Mouse (Mus musculus) embryonic fibroblast, embryonic 13.5 days (primary cell): ENCODE measurements around the gene Cdc14b. TPM values are rescaled to one million over a fixed set of nuclear protein-coding genes. Genes with fewer than 3 reads are reported as not detected.
A peak's percentile ranks its signal among the peaks of the same experiment; 100 is the strongest.

Source experiments
- H3K27ac ChIP-seq: 2 replicates; pipeline ENCODE4 v1.5.1; 2012; ENCODE audit warnings: low read length, control low read depth, inconsistent platforms; ENCODE audit not compliant: insufficient read depth
- H3K4me1 ChIP-seq: 2 replicates; pipeline ENCODE4 v1.6.1; 2011; ENCODE audit warnings: low read length; ENCODE audit not compliant: control insufficient read depth, insufficient read depth
- H3K4me3 ChIP-seq: 2 replicates; pipeline ENCODE4 v1.5.1; 2011; ENCODE audit warnings: mild to moderate bottlenecking, control low read depth, low read length; ENCODE audit not compliant: insufficient read depth
- CTCF ChIP-seq: IDR thresholded peaks from 2 replicates; pipeline ENCODE4 v1.5.1; 2011; ENCODE audit warnings: mild to moderate bottlenecking, control low read depth, low read length, moderate library complexity, borderline replicate concordance; ENCODE audit not compliant: insufficient read depth
- POLR2A ChIP-seq: IDR thresholded peaks from 2 replicates; pipeline ENCODE4 v1.6.1; 2011; ENCODE audit warnings: low read depth, mild to moderate bottlenecking, control low read depth, low read length, moderate library complexity
- polyA plus RNA-seq: library from polyadenylated mRNA; stranded (reverse); fragments of >200 nt; gene quantifications from 2 replicates; pipeline ENCODE4 v1.2.4, GENCODE M21; 2011; ENCODE audit warnings: low read depth; ENCODE audit not compliant: missing spikeins, insufficient read length

Gene Cdc14b
- polyA plus RNA-seq, 1 experiment = 18.5 TPM

DNA sequence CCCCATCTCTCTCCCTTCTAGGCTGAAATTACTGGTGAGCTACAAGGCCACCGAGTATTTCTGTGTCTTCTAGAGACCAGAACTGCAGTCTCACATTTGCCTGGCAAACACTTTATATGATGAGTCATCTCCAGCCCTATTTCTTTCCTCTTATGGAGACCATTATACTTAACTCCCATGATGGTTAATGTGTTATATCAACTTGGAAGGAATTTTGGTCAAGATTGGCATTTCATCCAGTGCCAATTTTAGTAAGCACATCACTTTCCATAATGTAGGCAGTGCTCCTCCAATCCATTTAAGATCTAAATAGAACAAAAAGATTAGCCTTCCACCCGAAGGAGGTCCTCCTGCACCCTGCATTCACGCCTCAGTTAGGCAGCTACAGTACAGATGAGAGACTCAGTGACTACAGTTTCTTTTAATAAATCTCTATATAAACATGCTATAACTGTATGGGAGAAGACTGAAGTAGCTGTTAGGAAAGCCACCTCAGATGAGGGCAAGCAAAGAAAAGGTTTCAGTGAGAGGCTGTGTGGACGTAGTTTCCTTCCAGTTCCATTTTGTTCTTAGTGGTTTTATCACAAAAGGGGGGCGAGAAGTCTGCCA is 63.0 kb downstream of the Cdc14b start:
- TF ChIP-seq CTCF = no peak
- TF ChIP-seq POLR2A = no peak
- Histone ChIP-seq H3K4me3 (no peak overlapping the region), H3K4me1 (no peaks in the 10 kb centered on the region)

DNA sequence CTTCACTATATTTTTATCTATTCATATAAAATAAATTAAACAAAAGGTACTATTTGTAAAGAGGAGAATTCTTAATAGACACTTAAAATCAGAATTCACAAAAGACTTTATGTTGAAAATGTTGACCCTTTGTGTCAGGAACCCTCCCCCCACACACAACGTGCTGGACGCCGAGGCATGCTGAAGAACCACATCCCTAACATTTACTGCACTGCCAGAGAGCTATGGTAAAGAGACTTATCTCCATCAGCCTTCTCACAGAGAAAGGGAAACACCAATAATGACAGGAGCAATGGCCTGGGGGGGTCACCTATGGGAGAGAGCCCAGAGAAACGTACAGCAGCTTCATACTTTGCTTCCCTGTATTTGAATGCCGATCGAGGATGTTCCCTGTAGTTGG is 66.9 kb downstream of the Cdc14b start:
- H3K27ac ChIP-seq = no peak overlapping the region
- H3K4me3 ChIP-seq = no peak overlapping the region
- no peak for TF ChIP-seq CTCF
- no peaks in the 10 kb centered on the region for H3K4me1 ChIP-seq

More for the DNA sequence above, 63.0 kb downstream of the Cdc14b start:
- no peak overlapping the region for H3K27ac ChIP-seq

GRCm38 (mm10) chr13:64205186-64205585 is 69.9 kb downstream of the Cdc14b start:
- peak; percentile 43; the same call in 1 of the 2 replicates for TF ChIP-seq CTCF
- no peak for TF ChIP-seq POLR2A
- no peaks in the 10 kb centered on the region for H3K4me1 ChIP-seq
- no peak overlapping the region for H3K27ac ChIP-seq
- H3K4me3 ChIP-seq = no peak overlapping the region

- Histone ChIP-seq H3K4me1 (no peaks in the 10 kb centered on the region), H3K4me3 (no peak overlapping the region), H3K27ac (no peak overlapping the region)
- TF ChIP-seq CTCF (no peak; the same call in 1 of the 2 replicates), POLR2A (no peak)
Observed at GRCm38 (mm10) chr13:64204726-64205125, 70.4 kb downstream of the Cdc14b start.

GRCm38 (mm10) chr13:64200911-64201310 is 74.2 kb downstream of the Cdc14b start:
- TF ChIP-seq POLR2A (no peak), CTCF (no peak)
- Histone ChIP-seq H3K4me1 (no peaks in the 10 kb centered on the region), H3K4me3 (no peak overlapping the region), H3K27ac (no peak overlapping the region)

DNA sequence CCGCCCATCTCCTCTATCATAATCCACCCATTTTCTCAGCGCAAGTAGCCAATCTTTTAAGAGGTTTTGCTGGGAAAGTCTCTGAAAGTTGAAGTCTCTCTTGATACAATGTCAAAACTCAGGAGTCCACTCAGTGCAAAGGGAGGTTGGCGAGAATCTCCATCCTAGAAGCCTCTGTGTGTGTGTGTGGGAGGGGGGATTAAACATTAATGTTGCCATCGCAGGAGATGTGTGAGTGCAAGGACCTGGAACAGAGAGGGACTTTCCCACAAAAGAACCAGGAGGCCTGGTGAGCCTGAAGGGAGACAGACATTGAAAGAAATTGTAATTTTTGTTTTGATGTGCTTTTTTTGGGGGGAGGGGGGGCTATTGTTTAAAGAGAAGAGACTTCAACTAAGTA is 76.8 kb downstream of the Cdc14b start:
- no peaks in the 10 kb centered on the region for H3K4me1 ChIP-seq
- no peak overlapping the region for H3K4me3 ChIP-seq
- H3K27ac ChIP-seq = no peak overlapping the region
- TF ChIP-seq CTCF (no peak), POLR2A (no peak)

- no peaks in the 10 kb centered on the region for H3K4me1 ChIP-seq
- no peak overlapping the region for H3K27ac ChIP-seq
- no peak overlapping the region for H3K4me3 ChIP-seq
- TF ChIP-seq POLR2A (no peak), CTCF (no peak)
Observed at GRCm38 (mm10) chr13:64197899-64198298, 77.2 kb downstream of the Cdc14b start.

- TF ChIP-seq POLR2A (no peak), CTCF (no peak)
- Histone ChIP-seq H3K4me1 (no peaks in the 10 kb centered on the region), H3K4me3 (no peak overlapping the region), H3K27ac (no peak overlapping the region)
Observed at GRCm38 (mm10) chr13:64187065-64187464, 88.0 kb downstream of the Cdc14b start.

DNA sequence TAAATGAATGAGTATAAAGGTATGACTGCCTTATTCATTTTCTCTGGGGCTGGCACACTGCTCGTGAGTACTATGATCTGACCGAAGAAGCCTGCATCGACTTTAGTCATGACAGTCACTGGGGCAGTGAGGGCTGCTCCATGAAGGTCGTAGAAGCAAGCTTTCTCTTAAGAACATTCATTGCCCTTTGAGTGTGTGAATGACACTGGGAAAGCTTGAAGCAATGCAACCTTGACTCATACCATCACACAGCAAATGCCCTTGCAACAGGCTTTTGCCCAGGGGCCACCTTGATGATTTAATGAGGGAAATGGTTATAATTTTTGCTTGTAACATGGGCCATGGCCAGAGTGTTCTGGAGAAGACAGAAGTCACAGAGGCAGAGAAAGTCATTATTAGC is 88.6 kb downstream of the Cdc14b start:
- no peak overlapping the region for H3K27ac ChIP-seq
- no peak overlapping the region for H3K4me3 ChIP-seq
- no peaks in the 10 kb centered on the region for H3K4me1 ChIP-seq
- no peak for TF ChIP-seq CTCF
- no peak for TF ChIP-seq POLR2A

DNA sequence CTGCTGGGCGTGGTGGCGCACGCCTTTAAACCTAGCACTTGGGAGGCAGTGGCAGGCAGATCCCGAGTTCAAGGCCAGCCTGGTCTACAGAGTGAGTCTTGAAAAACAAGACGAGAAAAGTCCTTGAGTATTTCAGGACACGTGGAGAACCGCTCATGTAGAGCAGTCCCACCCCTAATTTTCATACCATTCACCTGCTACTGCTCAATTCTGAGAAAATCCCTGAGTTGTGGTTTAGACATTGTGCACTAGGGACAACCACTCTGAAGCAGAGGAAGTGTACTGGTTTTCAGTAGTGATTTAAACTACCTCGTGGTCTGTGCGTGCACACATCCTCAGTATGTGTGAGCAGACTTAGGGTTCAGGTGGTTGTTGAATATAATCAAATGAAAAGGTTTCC is 89.5 kb downstream of the Cdc14b start:
- no peak overlapping the region for H3K4me3 ChIP-seq
- no peaks in the 10 kb centered on the region; the same call in 1 of the 2 replicates for H3K4me1 ChIP-seq
- TF ChIP-seq POLR2A (no peak), CTCF (no peak)
- no peak overlapping the region for H3K27ac ChIP-seq
